ENCODE assay signal across 8 mouse cellular contexts in the genomic region with DNA sequence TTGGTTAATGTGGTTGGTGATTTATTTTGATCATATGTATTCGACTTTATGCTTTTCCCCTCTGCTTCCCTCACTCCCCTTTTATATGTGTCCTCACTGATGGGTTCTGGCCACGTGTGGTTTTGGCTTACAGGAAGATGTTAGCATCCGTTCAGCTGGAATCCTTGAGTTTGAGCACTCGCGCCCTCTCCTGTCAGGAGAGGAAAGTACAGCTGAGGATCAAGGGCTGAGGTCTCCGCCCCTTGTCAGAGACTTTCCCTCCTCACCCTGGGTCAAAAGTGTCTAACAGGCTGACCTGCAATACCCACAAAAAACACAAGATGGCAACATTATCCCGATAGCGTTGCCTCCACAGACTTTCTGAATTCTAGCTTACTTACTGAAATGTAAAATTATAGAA. TPM values are rescaled to one million over a fixed set of nuclear protein-coding genes. Genes with fewer than 3 reads are reported as not detected.
DNase-seq lines count a peak whose midpoint lies in the region; ATAC-seq lines count a peak whose summit lies in the region.

No protein-coding gene starts in this region.

- peaks cover 10% of the 10 kb centered on the region for H3K4me1 ChIP-seq in hindbrain, embryonic 13.5 days (replicated peaks)

- no peak overlapping the region for H3K4me2 ChIP-seq in hindbrain, embryonic 13.5 days

- peak; percentile 52; the same call in 1 of the 2 replicates for ATAC-seq in hindbrain, embryonic 13.5 days (ENCODE audit: low FRiP score)

- H3K27ac ChIP-seq in hindbrain, embryonic 13.5 days = no peak overlapping the region

- H3K36me3 ChIP-seq in hindbrain, embryonic 13.5 days = no peaks in the 10 kb centered on the region

- peak; percentile 87 for DNase-seq in NIH3T3 (ENCODE audit: low read depth)
- DNase-seq in cerebellum, adult 18-20 months = peak; percentile 62 to 64
- DNase-seq in frontal cortex, adult 2 months (ENCODE audit: extremely low spot score in 1 of 2, low spot score in 1 of 2) = peak; percentile 29 to 88
- peak; percentile 53 to 69 for DNase-seq in layer of hippocampus, postnatal 14 days (ENCODE audit: low spot score in 2 of 2)
- peak; percentile 86 to 91 for DNase-seq in lung, postnatal 4 days
- DNase-seq in right cerebral cortex, postnatal 25 days = peak; percentile 47
- peak; percentile 79 to 80 for DNase-seq in urinary bladder, postnatal 36 days (ENCODE audit: low spot score in 2 of 2)

- 2% methylated on average over 8 of the region's 8 CpGs for WGBS in hindbrain, embryonic 13.5 days

- H3K4me3 ChIP-seq in hindbrain, embryonic 13.5 days = no peak overlapping the region

- H3K9ac ChIP-seq in hindbrain, embryonic 13.5 days = no peak overlapping the region

- H3K9me3 ChIP-seq in hindbrain, embryonic 13.5 days = no peaks in the 10 kb centered on the region

- H3K27me3 ChIP-seq in hindbrain, embryonic 13.5 days = no peaks in the 10 kb centered on the region

RNA-seq across cellular contexts. Expression of a gene that starts 1.2 kb away (rescaled TPM):
- 0.11 TPM in 1 of 2 replicates, not detected in the other for polyA plus RNA-seq in frontal cortex, adult 2 months (2012; rRNA removed)
- polyA plus RNA-seq in hindbrain, embryonic 13.5 days (2015; fragmentation: Nextera tagmentation; extraction: Ambion mirVana) = not detected in 2 replicates
- total RNA-seq in layer of hippocampus, postnatal 14 days (2021) = not detected
